Mouse (Mus musculus) spleen, adult 18-20 months (tissue): ENCODE measurements around the gene Galnt13.
"Not testable (repeated sequence)": the region's sequence is repeated elsewhere in the genome, so short reads cannot be mapped to it uniquely, and the experiment has no call there.

ENCODE experiments used
- DNase-seq, 2 experiments: peaks; one replicate each; pipeline ENCODE4 v3.0.0; 2022; ENCODE audit warnings: mixed read lengths in 2 of 2

Galnt13 gene

DNA sequence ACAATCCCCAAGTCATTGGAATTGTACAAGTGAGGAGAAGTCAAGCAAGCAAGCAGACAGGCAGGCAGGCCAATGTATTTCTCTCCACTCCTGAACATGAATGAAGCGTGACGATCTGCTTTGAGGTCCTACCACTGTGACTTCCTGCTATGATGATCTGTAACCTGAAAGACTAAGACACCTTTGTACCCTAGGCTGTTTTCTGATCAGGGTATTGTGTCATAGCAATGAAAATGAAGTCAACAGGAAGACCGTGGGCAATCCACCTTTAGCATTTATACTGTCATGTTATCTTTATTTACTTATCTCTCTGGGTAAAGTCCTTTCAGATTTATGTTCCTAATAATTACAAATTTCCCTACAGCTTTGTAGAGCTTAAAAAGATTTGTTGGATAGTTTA is 500.3 kb downstream of the Galnt13 start:
- DNase-seq, result no peak

DNA sequence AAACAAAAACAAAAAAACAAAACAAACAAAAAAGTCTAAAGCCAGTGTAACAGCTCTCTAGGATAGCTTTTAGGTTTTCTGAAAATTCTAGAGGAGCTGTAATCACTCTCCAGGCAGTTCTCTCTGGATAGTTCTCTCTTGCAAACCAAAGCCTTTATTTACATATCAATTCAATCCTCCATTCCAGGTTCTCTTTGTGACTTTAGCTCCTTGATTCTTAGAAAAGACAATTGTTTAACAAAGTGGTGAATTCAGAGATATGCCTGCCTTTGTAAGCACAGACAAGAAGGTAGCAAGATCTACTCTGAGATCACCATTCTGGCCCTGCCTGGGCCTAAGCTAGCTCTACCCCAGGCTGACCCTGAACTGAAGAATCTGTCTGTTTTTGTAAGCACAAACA is 501.2 kb downstream of the Galnt13 start:
- DNase-seq, result no peak

DNA sequence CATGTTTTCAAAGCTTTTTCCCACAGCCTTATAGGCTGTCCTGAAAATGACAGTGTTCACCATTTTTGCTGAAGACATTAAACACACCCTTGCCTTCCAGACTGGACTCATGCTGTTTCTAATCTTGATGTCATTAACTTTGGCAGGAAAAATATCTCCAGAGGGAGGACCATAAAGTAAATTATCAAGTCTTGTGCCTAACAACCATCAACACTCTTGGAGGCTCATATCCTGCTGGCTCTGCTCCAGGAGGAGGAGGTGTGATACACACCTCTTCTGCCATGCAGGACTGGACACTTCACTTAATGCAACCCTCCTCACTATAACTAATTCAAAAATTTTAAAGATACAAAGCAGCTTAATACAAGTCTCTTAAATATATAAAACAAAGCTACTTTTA is 502.0 kb downstream of the Galnt13 start:
- no peak for DNase-seq

DNA sequence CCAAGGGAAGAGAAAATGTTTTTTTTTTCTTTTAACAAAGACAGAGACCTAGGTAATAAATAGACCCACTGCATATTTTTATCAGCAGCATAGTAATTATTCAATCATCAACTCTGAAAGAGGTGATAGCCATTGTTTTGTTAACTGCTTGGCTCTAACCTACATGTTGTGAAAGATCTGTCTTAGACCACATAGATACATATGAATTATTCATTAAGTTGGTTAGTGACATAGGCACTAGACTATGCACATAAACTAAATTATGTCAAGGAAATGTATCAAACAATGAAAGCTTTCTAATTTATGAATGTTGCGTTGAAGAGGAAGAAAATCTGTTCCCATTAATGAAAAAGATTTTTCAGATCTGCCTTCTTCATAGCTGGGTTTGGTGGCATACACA is 507.3 kb downstream of the Galnt13 start:
- DNase-seq, result no peak

DNA sequence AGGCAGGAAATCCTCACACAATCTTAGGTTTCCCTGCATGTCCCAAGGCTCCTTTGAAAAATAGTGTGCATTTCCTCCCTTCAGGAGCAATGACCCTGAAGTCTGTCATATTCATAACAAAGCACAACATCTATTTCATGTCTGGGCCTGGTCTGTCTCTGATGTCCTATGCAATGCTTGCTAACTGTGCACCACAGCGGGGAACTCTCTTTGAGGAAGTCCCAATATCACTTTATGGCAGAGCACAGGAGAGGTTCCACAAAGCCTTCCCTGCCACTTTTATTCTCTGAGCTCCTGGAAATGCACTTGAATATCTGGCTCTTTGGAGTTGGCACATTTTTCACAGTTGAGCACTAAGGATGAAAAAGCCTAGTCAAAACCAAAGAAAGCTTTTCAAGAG is 547.7 kb downstream of the Galnt13 start:
- DNase-seq, result no peak

DNA sequence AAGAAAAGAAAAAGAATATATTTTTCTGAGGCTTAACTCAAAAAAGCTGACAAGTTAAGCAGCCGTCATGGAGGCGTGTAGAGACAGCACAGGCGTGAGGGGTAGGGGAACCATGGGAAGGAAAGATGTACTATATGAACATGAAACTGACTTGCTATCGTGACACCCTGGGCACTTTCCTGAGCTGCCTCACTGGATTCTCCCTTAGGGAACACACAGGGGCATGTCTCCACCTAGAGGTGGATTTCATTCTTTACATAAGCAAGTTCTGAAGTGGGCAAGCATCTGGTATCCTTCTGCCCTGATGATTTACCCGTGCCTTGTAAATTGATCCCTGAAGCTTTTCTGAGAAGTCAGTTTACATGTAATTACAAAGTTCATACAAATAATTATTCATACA is 586.4 kb downstream of the Galnt13 start:
- not testable (repeated sequence) for DNase-seq

DNA sequence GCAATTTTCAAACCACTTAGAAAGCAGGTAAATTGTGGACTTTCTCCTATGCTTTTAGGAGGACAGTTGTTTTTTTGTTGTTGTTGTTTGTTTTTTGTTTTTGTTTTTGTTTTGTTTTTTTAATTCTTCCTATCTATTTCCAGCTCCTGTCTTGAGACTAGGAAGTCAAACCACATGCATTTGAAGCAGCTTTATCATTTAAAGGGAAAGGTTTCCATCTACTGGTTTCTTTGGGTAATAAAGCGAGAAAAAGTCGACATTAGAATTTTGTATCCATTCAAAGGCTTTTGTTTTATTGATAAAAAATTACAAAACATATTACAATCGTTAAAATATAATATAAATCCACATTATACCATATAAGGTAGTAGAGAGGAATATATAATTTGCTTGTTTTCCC is 598.5 kb downstream of the Galnt13 start:
- no peak for DNase-seq

DNA sequence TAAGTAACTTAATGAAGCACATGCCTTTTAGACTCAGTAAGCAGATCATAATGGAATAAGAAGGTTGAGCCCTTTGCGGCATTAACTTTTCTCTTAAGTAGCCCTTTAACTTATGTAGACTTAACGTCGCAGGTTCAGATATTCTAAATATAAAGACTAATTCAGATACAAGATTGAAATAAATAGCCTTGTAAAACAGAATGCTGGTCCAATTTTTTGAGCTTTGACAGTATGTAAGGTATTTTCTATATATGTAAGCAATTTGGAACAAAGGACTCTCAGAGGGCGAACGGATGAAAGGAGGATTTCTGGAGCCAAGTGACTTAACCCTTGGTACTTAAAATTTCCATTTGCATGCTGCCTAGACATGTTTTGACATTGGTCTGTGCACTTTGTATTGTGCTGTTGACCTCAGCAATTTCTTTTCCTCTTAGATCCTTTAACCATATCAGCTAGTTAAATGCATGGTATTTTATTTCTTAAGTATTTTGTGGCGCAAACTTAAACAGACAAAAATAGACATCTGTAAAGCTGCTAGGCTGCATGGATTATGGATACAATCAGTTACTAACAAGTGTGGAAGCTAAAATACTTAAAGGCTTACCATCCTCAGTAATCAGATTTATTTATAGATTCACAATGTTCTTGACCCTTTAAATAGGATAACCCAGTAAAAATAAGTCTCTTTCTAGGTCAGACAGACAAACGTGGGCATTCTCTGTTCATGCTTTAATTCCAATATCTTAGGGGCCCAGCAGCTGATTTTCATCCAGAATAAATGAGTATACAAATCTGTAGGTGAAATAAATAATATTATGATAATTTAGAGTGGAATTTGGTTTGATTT is 629.6 kb downstream of the Galnt13 start:
- DNase-seq, result no peak

DNA sequence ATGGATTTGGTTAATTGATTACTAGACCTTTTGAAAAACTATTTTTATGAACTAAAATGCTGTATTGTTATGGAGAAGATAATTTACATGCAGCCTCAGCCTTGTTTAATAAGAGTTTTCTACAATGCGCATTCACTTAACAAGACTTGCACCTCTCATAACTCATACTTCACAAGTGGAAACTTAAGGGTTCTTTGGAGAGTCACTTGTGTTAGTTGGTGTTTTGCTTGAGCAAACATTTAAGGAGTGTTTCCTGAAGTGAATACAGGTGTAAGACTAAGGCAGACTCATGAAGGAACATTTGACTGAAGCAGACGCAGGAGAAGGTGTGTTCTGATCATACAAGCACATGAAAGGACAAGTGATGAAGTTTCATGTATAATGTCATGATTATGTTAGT is 649.5 kb downstream of the Galnt13 start:
- no peak for DNase-seq

DNA sequence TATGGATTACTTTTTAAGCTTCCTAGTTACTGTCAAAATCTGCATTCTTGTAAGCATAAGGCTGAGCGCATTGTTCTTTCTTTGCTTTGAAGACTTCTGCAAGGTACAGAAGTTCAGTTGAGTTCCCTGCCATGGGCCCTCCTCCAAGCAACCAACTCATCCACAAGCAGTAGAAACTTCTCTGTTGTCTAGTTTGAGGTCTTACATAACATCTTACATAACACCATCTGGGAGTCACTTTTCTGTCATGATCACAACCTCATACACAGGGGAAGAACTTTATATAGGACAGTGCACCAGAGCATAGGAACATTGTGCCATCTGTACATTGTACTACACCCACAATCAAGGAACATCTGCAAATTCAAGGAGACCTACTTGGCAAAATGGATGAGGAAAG is 651.9 kb downstream of the Galnt13 start:
- DNase-seq, result no peak

DNA sequence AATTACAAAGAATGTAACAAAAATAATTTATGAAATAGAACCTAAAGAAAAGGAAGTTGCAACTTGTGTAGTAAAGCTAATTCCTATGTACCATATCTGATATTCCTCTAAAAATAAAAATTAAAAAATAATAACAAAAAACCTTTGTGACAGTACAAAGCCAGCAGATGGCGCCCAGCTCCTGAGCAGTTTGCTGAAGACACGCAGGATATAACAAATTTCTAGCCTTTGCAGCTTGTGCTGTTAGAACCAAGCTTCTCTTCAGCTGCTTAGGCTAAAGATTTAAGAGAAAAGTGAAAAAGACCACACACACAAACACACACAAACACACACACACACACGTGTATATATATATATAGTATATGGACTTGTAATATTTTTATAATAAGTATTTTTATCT is 654.2 kb downstream of the Galnt13 start:
- DNase-seq, result no peak

DNA sequence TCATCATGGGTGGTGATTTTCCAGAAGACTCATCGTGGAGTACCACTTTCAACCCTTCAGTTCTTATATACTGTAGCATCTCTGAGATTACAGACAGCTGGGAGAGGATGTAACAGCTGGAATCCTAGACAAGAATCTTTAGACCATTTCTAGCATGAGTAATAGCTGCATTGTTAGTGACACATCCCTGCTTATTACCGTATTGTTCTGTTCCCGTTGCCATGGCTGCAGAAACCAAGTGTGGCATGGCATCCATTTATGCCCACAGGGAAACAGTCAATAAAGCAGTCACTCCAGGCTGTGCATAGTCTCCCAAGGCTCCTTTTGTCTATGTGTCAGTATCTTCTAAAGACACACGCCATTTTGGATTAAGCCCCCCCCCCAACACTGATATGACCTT is 655.4 kb downstream of the Galnt13 start:
- DNase-seq, result no peak

DNA sequence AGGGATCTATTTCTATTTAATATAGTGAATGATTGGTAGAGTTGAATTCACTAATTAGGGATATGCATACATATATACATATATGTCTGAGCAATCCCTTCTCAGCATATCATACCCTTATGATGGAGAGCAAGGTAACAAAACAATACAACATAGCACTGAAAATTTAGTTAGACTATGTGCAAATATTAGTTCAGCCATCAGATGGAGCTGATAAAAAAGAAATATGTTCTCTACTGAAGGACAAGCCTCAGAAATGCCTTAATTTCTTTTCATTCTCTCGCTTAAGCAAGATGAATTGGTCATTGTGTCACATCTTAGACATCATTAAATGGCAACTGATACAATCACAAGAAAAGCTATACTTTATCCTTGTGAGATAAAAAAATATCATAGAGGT is 663.0 kb downstream of the Galnt13 start:
- no peak for DNase-seq

DNA sequence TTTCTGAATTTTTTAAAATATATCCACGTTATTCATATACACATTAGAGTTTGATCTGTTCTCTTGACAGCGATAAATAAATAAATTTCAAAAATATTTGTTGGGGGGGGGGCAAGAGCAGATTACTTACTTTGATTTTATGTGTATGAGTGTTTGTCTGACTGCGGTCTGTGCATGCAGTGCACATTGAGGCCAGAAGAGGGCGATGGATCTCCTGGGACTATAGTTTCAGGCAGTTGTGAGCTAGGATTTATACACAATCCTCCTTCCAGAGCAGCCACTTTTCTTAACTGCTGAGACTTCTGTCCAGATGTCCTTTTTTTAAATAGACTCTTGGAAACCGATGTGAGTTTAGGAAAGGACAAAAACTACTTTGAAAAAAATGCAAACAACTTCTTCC is 665.2 kb downstream of the Galnt13 start:
- DNase-seq, result no peak

DNA sequence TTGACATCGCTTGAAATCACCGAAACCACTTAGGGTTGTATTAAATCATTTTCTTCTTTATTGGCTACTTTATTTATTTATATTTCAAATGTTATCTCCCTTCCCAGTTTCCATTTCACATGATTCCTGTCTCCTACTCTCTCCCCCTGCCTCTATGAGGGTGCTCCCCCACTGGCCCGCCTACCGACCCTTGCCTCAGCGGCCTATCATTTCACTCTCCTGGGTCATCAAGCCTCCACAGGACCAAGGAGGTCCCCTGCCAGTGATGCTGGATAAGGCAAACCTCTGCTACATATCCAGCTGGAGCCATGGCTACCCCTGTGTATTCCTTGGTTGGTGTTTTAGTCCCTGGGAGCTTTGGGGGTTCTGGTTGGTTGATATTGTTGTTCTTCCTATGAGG is 667.4 kb downstream of the Galnt13 start:
- DNase-seq, result no peak

DNA sequence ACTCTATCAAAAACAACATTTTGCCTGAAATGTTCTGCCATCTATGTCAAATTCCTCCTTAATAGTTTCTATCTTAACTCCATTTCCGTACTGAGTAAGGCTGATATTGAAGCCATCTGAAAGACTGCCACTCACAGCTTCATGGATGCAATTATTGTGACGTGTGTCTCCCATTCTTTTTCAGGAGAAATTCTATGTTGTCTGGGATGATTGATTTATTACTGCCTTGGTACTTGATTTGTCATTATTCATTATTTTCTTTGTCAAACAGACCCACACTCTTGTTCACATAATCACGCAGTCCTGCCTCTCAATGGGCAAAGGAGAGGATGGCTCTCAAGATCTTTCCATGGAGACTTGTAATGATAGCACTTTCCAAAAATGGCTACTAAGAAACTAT is 671.7 kb downstream of the Galnt13 start:
- DNase-seq, result no peak

DNA sequence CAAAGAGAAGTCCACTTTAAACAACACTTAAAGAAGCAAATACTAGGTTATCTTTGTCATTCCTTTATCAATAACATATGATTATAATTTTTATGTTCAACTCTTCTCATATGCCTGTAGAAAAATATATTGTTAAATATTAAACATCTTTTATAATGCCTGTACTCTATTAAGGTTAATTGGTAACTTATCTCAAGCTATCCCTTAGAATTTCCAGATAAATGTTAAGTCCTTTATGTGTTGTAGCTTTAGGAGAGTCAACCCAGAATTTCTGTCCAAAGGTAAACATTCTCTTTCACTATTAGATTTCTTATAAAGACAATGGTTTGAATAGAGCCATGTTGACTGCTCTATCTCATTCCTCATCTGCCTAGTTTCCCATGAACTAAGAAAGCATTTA is 717.0 kb downstream of the Galnt13 start:
- no peak for DNase-seq

DNA sequence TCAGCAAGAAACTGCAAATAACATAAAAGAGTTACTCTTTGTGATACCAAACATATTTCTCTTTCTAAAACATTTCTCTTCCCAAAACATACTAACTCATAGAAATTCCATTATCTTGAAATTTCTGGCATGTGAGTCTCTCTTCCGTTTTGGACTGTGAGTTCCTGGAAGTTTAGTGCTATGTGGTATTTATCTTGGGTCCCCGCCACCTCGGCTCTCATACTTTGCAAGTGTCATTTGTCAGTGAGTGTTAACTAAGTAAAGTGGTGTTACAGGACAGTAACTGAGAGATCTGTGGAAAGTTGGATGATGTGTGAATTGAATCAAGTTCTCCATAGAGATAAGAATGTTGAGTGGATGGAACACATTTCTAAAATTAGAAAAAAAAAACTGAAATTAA is 728.7 kb downstream of the Galnt13 start:
- DNase-seq, result no peak
